ENCODE assay signal across 22 mouse cellular contexts in the genomic region with DNA sequence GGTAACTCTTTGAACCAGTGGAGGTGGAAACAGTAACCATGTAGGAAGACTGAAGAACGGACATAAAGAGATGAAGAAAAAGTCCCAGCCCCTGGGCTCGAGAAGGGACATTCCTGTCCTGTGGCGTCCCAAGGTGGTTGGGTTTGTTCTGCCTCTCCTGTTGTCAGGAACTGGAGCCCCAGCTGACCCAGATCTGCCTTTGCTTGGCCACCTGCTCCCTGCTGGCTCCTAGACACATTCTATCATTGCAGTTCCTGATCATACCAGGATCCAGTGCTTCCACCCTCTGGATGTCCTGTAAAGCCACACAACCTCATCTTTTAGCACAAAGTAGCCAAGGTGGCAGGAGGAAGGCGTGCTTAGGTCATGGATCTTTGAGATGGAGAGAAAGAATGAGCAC. TPM values are rescaled to one million over a fixed set of nuclear protein-coding genes. Genes with fewer than 3 reads are reported as not detected.
A peak's percentile ranks its signal among the peaks of the same experiment; 100 is the strongest.
DNase-seq lines count a peak whose midpoint lies in the region; TF ChIP-seq lines count a peak whose summit lies in the region.
"Had no signal": no experiment of that assay in that cellular context is flagged by ENCODE, and none has a peak within 500 bp of the region (broad histone marks: within the 10 kb centered on the region; RNA-seq: fewer than 3 reads in every experiment).

No protein-coding gene starts in this region.

- peak overlapping the region; percentile 55 for H3K27ac ChIP-seq in cortical plate, adult 2 months (ENCODE audit: insufficient read depth, low read length)
- H3K27ac ChIP-seq: embryonic facial prominence, embryonic 12.5 days; forebrain, embryonic 15.5 days; heart, adult 2 months; hindbrain, embryonic 13.5 days; liver, embryonic 12.5 days had no signal

- DNase-seq in brain, adult 2 months (ENCODE audit: low read depth, low spot score), result peak; percentile 87
- peak; percentile 66 for DNase-seq in cerebellum, adult 11 months
- peak; percentile 84 for DNase-seq in cerebellum, adult 9-10 months
- no peak for DNase-seq in urinary bladder, postnatal 25 days (ENCODE audit: low spot score)
- DNase-seq in spleen, adult 18-20 months, result no peak
- DNase-seq: adrenal gland, postnatal 25 days; B cell, adult 2 months; heart, adult 2 months; heart, postnatal 4 days; kidney, adult 9 months; kidney, postnatal 10 days; left cerebral cortex, postnatal 4 days; liver, postnatal 0 days; midbrain, embryonic 14.5 days; thymus, postnatal 25 days had no signal

- no peak for TF ChIP-seq CTCF in cortical plate, adult 2 months (IDR thresholded peaks at IDR 0.05; ENCODE audit: extremely low read depth, insufficient read depth, low read length)

- peaks cover 12% of the 10 kb centered on the region for H3K4me1 ChIP-seq in cortical plate, adult 2 months (ENCODE audit: control insufficient read depth, insufficient read depth, low read length)
- H3K4me1 ChIP-seq: embryonic facial prominence, embryonic 12.5 days; forebrain, embryonic 15.5 days; heart, embryonic 12.5 days; liver, embryonic 12.5 days had no signal

- no peak overlapping the region for H3K4me3 ChIP-seq in cortical plate, adult 2 months (ENCODE audit: insufficient read depth, low read length)
- H3K4me3 ChIP-seq: embryonic facial prominence, embryonic 12.5 days; forebrain, embryonic 15.5 days; heart, adult 2 months; heart, embryonic 12.5 days; hindbrain, embryonic 13.5 days; liver, embryonic 12.5 days had no signal

- TF ChIP-seq POLR2A in cortical plate, adult 2 months (IDR thresholded peaks at IDR 0.05; ENCODE audit: extremely low read depth, insufficient read depth, low read length), result no peak

RNA-seq across cellular contexts. Expression of a gene that starts 14.6 kb away (rescaled TPM):
- 129 and 141 TPM in 2 replicates for polyA plus RNA-seq in cortical plate, adult 2 months (2012; rRNA removed)
- polyA plus RNA-seq: embryonic facial prominence, embryonic 12.5 days; heart, embryonic 12.5 days; heart, postnatal 0 days; liver, embryonic 12.5 days; midbrain, embryonic 14.5 days had no signal

RNA-seq across cellular contexts. Expression of a gene that starts 22.2 kb away (rescaled TPM):
- polyA plus RNA-seq in cortical plate, adult 2 months (2012; rRNA removed), result 295 and 315 TPM in 2 replicates

RNA-seq across cellular contexts. Expression of a gene that starts 25.7 kb away (rescaled TPM):
- polyA plus RNA-seq in cortical plate, adult 2 months (2012; rRNA removed), result 20.4 and 21.9 TPM in 2 replicates

Comparison
In these comparisons a context has a peak if more than half of its experiments do, and no peak if none do; other contexts are left out.
1. DNase-seq: peak in brain, adult 2 months (single experiment), cerebellum, adult 11 months (single experiment) and cerebellum, adult 9-10 months (single experiment); none in urinary bladder, postnatal 25 days (single experiment) and spleen, adult 18-20 months (0 of 2).